Mouse (Mus musculus): ENCODE results near the gene Gm10300.

DNA sequence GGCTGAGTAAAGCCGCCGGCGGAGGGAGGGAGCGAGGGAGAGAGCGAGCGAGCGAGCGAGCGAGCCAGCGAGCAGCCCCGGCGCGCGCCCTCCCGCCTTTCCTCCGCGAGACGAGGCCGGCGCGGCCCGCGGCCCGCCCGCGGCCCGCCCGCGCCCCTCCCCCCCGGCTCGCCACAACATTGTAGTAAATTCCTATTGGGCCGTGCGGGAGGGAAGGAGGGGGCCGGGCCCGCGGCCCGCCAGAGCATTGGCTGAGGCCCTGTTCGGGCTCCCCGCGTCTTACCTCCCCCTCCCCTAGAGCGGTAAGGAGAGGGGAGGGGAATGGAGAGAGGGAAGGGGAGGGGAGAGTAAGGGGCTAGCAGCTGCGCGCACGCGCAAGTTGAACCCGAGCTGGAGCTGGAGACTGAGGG, 25.5 kb upstream of the Gm10300 start:
- TF ChIP-seq EP300 (IDR thresholded peaks at IDR 0.05) (no peak), CTCF (IDR thresholded peaks at IDR 0.05) (no peak)

All from lung, postnatal 0 days (tissue).